Mouse (Mus musculus) CH12.LX (cell line): ENCODE measurements around the gene Ace3. TPM values are rescaled to one million over a fixed set of nuclear protein-coding genes. Genes with fewer than 3 reads are reported as not detected.
A peak's percentile ranks its signal among the peaks of the same experiment; 100 is the strongest.

Experiments
- DNase-seq: peaks from one replicate; pipeline ENCODE4 v3.0.0-alpha.2; 2013; ENCODE audit errors: extremely low read depth
- H3K27ac ChIP-seq: 2 replicates; pipeline ENCODE4 v1.5.1; 2012; ENCODE audit warnings: low read depth, mild to moderate bottlenecking, control low read depth, moderate library complexity; ENCODE audit not compliant: insufficient read depth
- H3K27me3 ChIP-seq: replicated peaks from 2 replicates; pipeline ENCODE3; 2012; ENCODE audit warnings: inconsistent platforms
- H3K36me3 ChIP-seq, 2 experiments: replicated peaks in 1 of 2; 2 replicates each; pipeline versions ENCODE3 to v1.6.1; 2012; ENCODE audit warnings: inconsistent platforms in 1 of 2, low read length in 1 of 2, mild to moderate bottlenecking in 1 of 2, mixed read lengths in 1 of 2, moderate library complexity in 1 of 2; ENCODE audit not compliant: control insufficient read depth in 1 of 2, insufficient read depth in 1 of 2
- H3K4me1 ChIP-seq, 2 experiments: 2 replicates each; pipeline ENCODE4 v1.6.1; 2012; ENCODE audit warnings: inconsistent platforms in 1 of 2, moderate library complexity in 1 of 2; ENCODE audit not compliant: insufficient read depth in 2 of 2, control insufficient read depth in 1 of 2
- H3K4me2 ChIP-seq: 2 replicates; pipeline ENCODE4 v1.6.1; 2012; ENCODE audit warnings: low read depth, mild to moderate bottlenecking, control low read depth; ENCODE audit not compliant: poor library complexity, insufficient read depth, severe bottlenecking
- H3K4me3 ChIP-seq, 3 experiments: fragments of 150-350 bp in 1 of 3; sonication (generic) in 1 of 3; replicated peaks in 1 of 3; 2 replicates each; pipeline versions ENCODE3 to v1.5.1; 2011 to 2012; ENCODE audit warnings: low read depth in 2 of 3, low read length in 2 of 3, mild to moderate bottlenecking in 2 of 3, moderate library complexity in 2 of 3, control low read depth in 1 of 3, improper control_type of control experiment in 1 of 3, inconsistent platforms in 1 of 3, mixed read lengths in 1 of 3; ENCODE audit not compliant: poor library complexity in 1 of 3
- H3K79me2 ChIP-seq: replicated peaks from 2 replicates; pipeline ENCODE4 v1.6.1; 2012; ENCODE audit warnings: mild to moderate bottlenecking, moderate library complexity; ENCODE audit not compliant: control insufficient read depth, poor library complexity, insufficient read depth, severe bottlenecking; ENCODE audit errors: extremely low read depth
- H3K9ac ChIP-seq: 2 replicates; pipeline ENCODE4 v1.6.1; 2012; ENCODE audit warnings: low read depth, mild to moderate bottlenecking, control low read depth, moderate library complexity; ENCODE audit not compliant: insufficient read depth
- H3K9me3 ChIP-seq: replicated peaks from 2 replicates; pipeline ENCODE3; 2012; ENCODE audit warnings: low read length, inconsistent platforms, mixed read lengths
- CHD1 ChIP-seq: IDR thresholded peaks from 2 replicates; pipeline ENCODE4 v1.6.1; 2012; ENCODE audit warnings: low read depth, low read length, improper control_type of control experiment, inconsistent platforms
- CTCF ChIP-seq, 2 experiments: IDR thresholded peaks in 1 of 2; conservative IDR thresholded peaks in 1 of 2; 2 replicates each; pipeline ENCODE4 v1.5.1; 2011 to 2012; ENCODE audit warnings: low read depth in 2 of 2, low read length in 2 of 2, improper control_type of control experiment in 1 of 2, inconsistent platforms in 1 of 2, mild to moderate bottlenecking in 1 of 2, moderate library complexity in 1 of 2
- E2F4 ChIP-seq: IDR thresholded peaks from 2 replicates; pipeline ENCODE4 v1.6.1; 2011; ENCODE audit warnings: low read depth, low read length, improper control_type of control experiment; ENCODE audit not compliant: insufficient replicate concordance
- ELF1 ChIP-seq: IDR thresholded peaks from 2 replicates; pipeline ENCODE4 v1.6.1; 2014; ENCODE audit warnings: low read depth, mild to moderate bottlenecking, inconsistent platforms, low read length, improper control_type of control experiment
- ETS1 ChIP-seq: conservative IDR thresholded peaks from 2 replicates; pipeline ENCODE4 v1.6.1; 2012; ENCODE audit warnings: low read depth, mild to moderate bottlenecking, inconsistent platforms, low read length, improper control_type of control experiment, moderate library complexity
- HCFC1 ChIP-seq: IDR thresholded peaks from 2 replicates; pipeline ENCODE4 v1.6.1; 2012; ENCODE audit warnings: low read depth, mild to moderate bottlenecking, inconsistent platforms, low read length, improper control_type of control experiment
- JUN ChIP-seq: IDR thresholded peaks from 2 replicates; pipeline ENCODE4 v1.6.1; 2011; ENCODE audit warnings: low read depth, mild to moderate bottlenecking, low read length, improper control_type of control experiment, moderate library complexity; ENCODE audit not compliant: insufficient read depth
- JUND ChIP-seq: conservative IDR thresholded peaks from 2 replicates; pipeline ENCODE4 v1.6.1; 2011; ENCODE audit warnings: low read depth, low read length, improper control_type of control experiment
- MAX ChIP-seq: IDR thresholded peaks from 2 replicates; pipeline ENCODE4 v1.6.1; 2011; ENCODE audit warnings: low read length, improper control_type of control experiment
- MEF2A ChIP-seq: IDR thresholded peaks from 2 replicates; pipeline ENCODE4 v1.6.1; 2014; ENCODE audit warnings: low read depth, mild to moderate bottlenecking, inconsistent platforms, low read length, improper control_type of control experiment, borderline replicate concordance
- MXI1 ChIP-seq: IDR thresholded peaks from 2 replicates; pipeline ENCODE4 v1.6.1; 2011; ENCODE audit warnings: mild to moderate bottlenecking, low read depth, low read length, improper control_type of control experiment
- MYC ChIP-seq: IDR thresholded peaks from 2 replicates; pipeline ENCODE4 v1.6.1; 2011; ENCODE audit warnings: low read depth, mild to moderate bottlenecking, improper control_type of control experiment, low read length
- NELFE ChIP-seq: IDR thresholded peaks from 2 replicates; pipeline ENCODE4 v1.6.1; 2011; ENCODE audit warnings: low read depth, low read length, improper control_type of control experiment
- NRF1 ChIP-seq: IDR thresholded peaks from 2 replicates; pipeline ENCODE4 v1.6.1; 2014; ENCODE audit warnings: low read depth, mild to moderate bottlenecking, inconsistent platforms, low read length, improper control_type of control experiment, moderate library complexity
- PAX5 ChIP-seq: IDR thresholded peaks from 2 replicates; pipeline ENCODE4 v1.6.1; 2012; ENCODE audit warnings: low read length, inconsistent platforms, mixed read lengths
- POLR2A ChIP-seq: IDR thresholded peaks from 2 replicates; pipeline ENCODE4 v1.6.1; 2011; ENCODE audit warnings: low read depth, mild to moderate bottlenecking, improper control_type of control experiment, low read length
- POLR2AphosphoS2 ChIP-seq: IDR thresholded peaks from 2 replicates; pipeline ENCODE4 v1.6.1; 2011; ENCODE audit warnings: low read depth, low read length, improper control_type of control experiment
- RAD21 ChIP-seq: IDR thresholded peaks from 2 replicates; pipeline ENCODE4 v1.6.1; 2011; ENCODE audit warnings: low read depth, mild to moderate bottlenecking, low read length, improper control_type of control experiment, moderate library complexity
- SIN3A ChIP-seq: IDR thresholded peaks from 2 replicates; pipeline ENCODE4 v1.6.1; 2012; ENCODE audit warnings: low read length, improper control_type of control experiment, inconsistent platforms
- TBP ChIP-seq: conservative IDR thresholded peaks from 2 replicates; pipeline ENCODE4 v1.6.1; 2011; ENCODE audit warnings: low read depth, low read length, improper control_type of control experiment
- UBTF ChIP-seq: IDR thresholded peaks from 2 replicates; pipeline ENCODE4 v1.6.1; 2012; ENCODE audit warnings: low read depth, mild to moderate bottlenecking, inconsistent platforms, low read length, improper control_type of control experiment, moderate library complexity
- USF1 ChIP-seq: IDR thresholded peaks from 2 replicates; pipeline ENCODE4 v1.6.1; 2014; ENCODE audit warnings: low read depth, mild to moderate bottlenecking, inconsistent platforms, low read length, improper control_type of control experiment
- ZC3H11A ChIP-seq: IDR thresholded peaks from 2 replicates; pipeline ENCODE4 v1.6.1; 2012; ENCODE audit warnings: low read depth, mild to moderate bottlenecking, inconsistent platforms, low read length, improper control_type of control experiment
- ZMIZ1 ChIP-seq: IDR thresholded peaks from 2 replicates; pipeline ENCODE4 v1.6.1; 2012; ENCODE audit warnings: low read depth, mild to moderate bottlenecking, inconsistent platforms, low read length, improper control_type of control experiment
- ZNF384 ChIP-seq: IDR thresholded peaks from 2 replicates; pipeline ENCODE4 v1.6.1; 2012; ENCODE audit warnings: low read depth, low read length, improper control_type of control experiment, inconsistent platforms
- dilution Hi-C: fragments of 300-500 bp; cut with MboI; formaldehyde crosslinking; loops from 2 replicates; pipeline ENCODE4 v1.14.3; 2020; ENCODE audit warnings: low sequenced_read_pairs; ENCODE audit not compliant: extremely low pct_unique_long_range_greater_than_20kb, extremely low pct_ligation_motif_present
- in situ Hi-C: fragments of 300-500 bp; cut with MboI; formaldehyde crosslinking; loops from 3 replicates; pipeline ENCODE4 v1.14.3; 2019; ENCODE audit warnings: low sequenced_read_pairs, low pct_ligation_motif_present, low pct_unique_long_range_greater_than_20kb, mixed read lengths
- polyA plus RNA-seq: library from polyadenylated mRNA; unstranded; fragments of >175 nt; gene quantifications from 2 replicates; pipeline ENCODE4 v1.2.1, GENCODE M21; 2012; ENCODE audit warnings: low read depth; ENCODE audit not compliant: insufficient read length
- total RNA-seq, 2 experiments: library from RNA; depleted of rRNA; stranded (reverse); fragments of 300-350 nt in 1 of 2; fragments of >200 nt in 1 of 2; gene quantifications; 2 replicates each; pipeline ENCODE4 v1.2.3; 2012 to 2014

The Ace3 gene
- total and polyA plus RNA-seq, 3 experiments: not detected

GRCm38 (mm10) chr11:106007821-106008220, 13.3 kb downstream of the Ace3 start, which contains the start of gene Kcnh6:
Gene Kcnh6 (plus strand): TSS chr11:106008124.
- H3K27ac ChIP-seq: no peak within 1 kb of the TSS
- H3K27me3 ChIP-seq: peaks cover 96% of the 10 kb centered on the region
- H3K36me3 ChIP-seq: no peaks in the 10 kb centered on the region
- no peak within 1 kb of the TSS for H3K9ac ChIP-seq
- peaks cover 2 to 3% of the 10 kb centered on the region in 2 experiments; a peak in 3 of 4 replicates for H3K4me1 ChIP-seq
- dilution Hi-C loops: no loop called here
- TF ChIP-seq ELF1 (no peak), HCFC1 (no peak), TBP (no peak), POLR2A (no peak), RAD21 (no peak), POLR2AphosphoS2 (no peak), MXI1 (peak; percentile 97), MEF2A (no peak), USF1 (no peak), PAX5 (no peak), ZC3H11A (no peak), ZMIZ1 (no peak), CHD1 (no peak), CTCF (conservative IDR thresholded peaks at IDR 0.05 in 1 of 2, IDR thresholded peaks at IDR 0.05 in 1 of 2; ENCODE audit: low read depth in 2 of 2, low read length in 2 of 2) (no peak), NRF1 (peak; percentile 42; the same call in 1 of the 2 replicates), JUN (no peak), NELFE (no peak), MYC (peak; percentile 25; the same call in 1 of the 2 replicates), MAX (peak; percentile 64; the same call in 1 of the 2 replicates), ZNF384 (no peak), SIN3A (peak; percentile 87), UBTF (no peak), E2F4 (no peak), JUND (no peak), ETS1 (no peak)
- peak; percentile 68 for DNase-seq
- no peaks in the 10 kb centered on the region for H3K79me2 ChIP-seq
- H3K4me2 ChIP-seq: peak within 1 kb of the TSS; percentile 74
- in situ Hi-C loops: no loop called here
- no peaks in the 10 kb centered on the region for H3K9me3 ChIP-seq
- H3K4me3 ChIP-seq: no peak within 1 kb of the TSS
